Mouse (Mus musculus) intestine, embryonic 14.5 days (tissue): Measurements from ENCODE around the gene Fxyd6. TPM values are rescaled to one million over a fixed set of nuclear protein-coding genes. Genes with fewer than 3 reads are reported as not detected.

Source experiments
- ATAC-seq: fragments of 200-750 bp; cut with Nextera tagmentation; replicated peaks from 2 replicates; pipeline ENCODE4 v1.8.0; 2017; ENCODE audit warnings: low read depth, moderate number of reproducible peaks, moderate TSS enrichment, moderate library complexity; ENCODE audit not compliant: low FRiP score, low TSS enrichment
- DNase-seq: peaks from one replicate; pipeline ENCODE4 v3.0.0-alpha.2; 2018; ENCODE audit warnings: low spot score
- H3K27ac ChIP-seq: fragments of 300-500 bp; sonication (generic); 2 replicates; pipeline ENCODE4 v1.5.1; 2014; ENCODE audit warnings: low read depth, mild to moderate bottlenecking, control low read depth
- H3K27me3 ChIP-seq: fragments of 300-500 bp; sonication (generic); replicated peaks from 2 replicates; pipeline ENCODE4 v1.6.1; 2014; ENCODE audit warnings: low read length, control low read depth; ENCODE audit not compliant: control insufficient read depth, insufficient read depth
- H3K36me3 ChIP-seq: fragments of 300-500 bp; sonication (generic); 2 replicates; pipeline ENCODE4 v1.6.1; 2014; ENCODE audit warnings: low read length, control low read depth; ENCODE audit not compliant: control insufficient read depth, insufficient read depth
- H3K4me1 ChIP-seq: fragments of 300-500 bp; sonication (generic); replicated peaks from 2 replicates; pipeline ENCODE4 v1.6.1; 2014; ENCODE audit warnings: low read length, control low read depth, mixed read lengths; ENCODE audit not compliant: control insufficient read depth, insufficient read depth
- H3K4me2 ChIP-seq: fragments of 300-500 bp; sonication (generic); 2 replicates; pipeline ENCODE4 v1.6.1; 2014; ENCODE audit warnings: low read length
- H3K4me3 ChIP-seq: fragments of 300-500 bp; sonication (generic); 2 replicates; pipeline ENCODE4 v1.5.1; 2014; ENCODE audit warnings: low read depth, low read length, control low read depth, mixed read lengths
- H3K9ac ChIP-seq: fragments of 300-500 bp; sonication (generic); 2 replicates; pipeline ENCODE4 v1.6.1; 2014; ENCODE audit warnings: mild to moderate bottlenecking, low read length
- H3K9me3 ChIP-seq: fragments of 300-500 bp; sonication (generic); 2 replicates; pipeline ENCODE4 v1.6.1; 2016; ENCODE audit warnings: low read length, control low read depth; ENCODE audit not compliant: control insufficient read depth
- WGBS: fragments of 180-500 bp; shearing (Covaris S2); extraction: QIAGEN DNeasy Blood & Tissue Kit; methylation state at CpG from one replicate; pipeline ENCODE4 v1.1.7; 2014; 5-methylcytosine and 5-hydroxymethylcytosine counted together
- polyA plus RNA-seq: library from polyadenylated mRNA; unstranded; fragments of >200 nt; fragmentation: Nextera tagmentation; extraction: Ambion mirVana; gene quantifications from 2 replicates; pipeline ENCODE4 v1.2.1, GENCODE M21; 2014

The Fxyd6 gene
- polyA plus RNA-seq, 1 experiment from 2014 or later, result 67.3 TPM

DNA sequence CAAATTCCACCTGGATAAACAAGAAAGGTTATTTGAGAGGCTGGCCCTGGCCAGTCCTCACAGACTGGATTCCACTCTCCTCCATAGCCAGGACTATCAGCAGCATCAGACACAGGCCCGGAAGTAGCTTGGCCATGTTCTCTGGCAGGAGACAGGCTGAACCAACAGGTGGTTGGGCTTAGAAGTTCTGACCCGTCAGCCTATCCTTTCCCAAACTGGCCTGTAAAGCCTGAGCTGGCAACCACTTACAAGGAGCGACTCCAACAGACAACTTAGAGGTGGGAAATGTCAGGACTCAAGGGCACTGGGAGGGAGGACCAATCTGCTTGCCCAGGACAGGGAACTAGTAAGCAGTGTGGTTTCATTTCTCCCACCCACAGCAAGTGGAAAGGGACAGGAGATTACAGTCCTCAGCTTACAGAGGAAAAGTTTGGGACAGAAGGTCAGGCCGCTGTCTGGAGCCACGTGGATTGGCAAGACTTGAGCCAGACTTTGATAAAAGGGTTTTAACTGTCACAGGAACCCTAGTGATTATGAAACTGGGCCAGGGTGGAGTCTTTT, 1.6 kb upstream of the Fxyd6 start:
- Histone ChIP-seq H3K4me1 (peaks cover 13% of the 10 kb centered on the region), H3K27ac (no peak overlapping the region), H3K9ac (no peak overlapping the region), H3K4me3 (no peak overlapping the region), H3K4me2 (no peak overlapping the region), H3K27me3 (no peaks in the 10 kb centered on the region; the same call in 1 of the 2 replicates), H3K36me3 (no peaks in the 10 kb centered on the region), H3K9me3 (no peaks in the 10 kb centered on the region)
- WGBS, result 49% methylated on average over 5 of the region's 5 CpGs
- DNase-seq (no peak), ATAC-seq (no peak)

GRCm38 (mm10) chr9:45370616-45371336, 791 bp downstream of the Fxyd6 start:
- ATAC-seq, result no peak; the same call in 1 of the 2 replicates
- WGBS, result 7% methylated on average over 25 of the region's 25 CpGs

DNA sequence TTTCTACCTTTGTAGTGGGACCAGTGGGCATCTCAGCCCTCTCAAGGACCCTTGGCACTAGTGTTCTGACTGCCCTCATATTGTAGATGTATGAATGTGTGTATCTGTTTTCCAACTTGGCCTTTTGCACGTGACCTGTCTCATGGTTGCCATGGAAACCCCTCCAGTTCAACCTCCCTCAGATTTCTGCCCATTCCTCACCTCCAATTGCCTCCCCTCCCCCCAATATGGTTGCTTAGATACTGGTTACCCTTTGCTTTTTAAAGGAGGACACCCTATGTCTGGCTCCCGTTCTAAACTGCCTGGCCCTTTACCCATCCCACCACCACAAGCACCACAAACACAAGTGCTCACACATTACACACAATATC, 1.3 kb downstream of the Fxyd6 start:
- 0 out of 2 replicates have a peak, but pooled peaks cover 3% of the 10 kb centered on the region for H3K36me3 ChIP-seq
- H3K27me3 ChIP-seq, result no peaks in the 10 kb centered on the region; the same call in 1 of the 2 replicates
- no peak overlapping the region for H3K27ac ChIP-seq
- H3K9ac ChIP-seq, result peak overlapping the region; percentile 61; the same call in 1 of the 2 replicates
- H3K4me3 ChIP-seq, result peak overlapping the region; percentile 62
- WGBS, result 19% methylated on average over 2 of the region's 2 CpGs
- ATAC-seq, result no peak
- no peaks in the 10 kb centered on the region for H3K9me3 ChIP-seq
- DNase-seq, result no peak
- peaks cover 20% of the 10 kb centered on the region for H3K4me1 ChIP-seq
- H3K4me2 ChIP-seq, result peak overlapping the region; percentile 68

More at GRCm38 (mm10) chr9:45370616-45371336, 791 bp downstream of the Fxyd6 start:
- no peak for DNase-seq
- Histone ChIP-seq H3K9ac (peak overlapping the region; percentile 61), H3K9me3 (no peaks in the 10 kb centered on the region), H3K27me3 (no peaks in the 10 kb centered on the region; the same call in 1 of the 2 replicates), H3K27ac (peak overlapping the region; percentile 66), H3K4me1 (peaks cover 17% of the 10 kb centered on the region), H3K4me3 (peak overlapping the region; percentile 62), H3K36me3 (0 out of 2 replicates have a peak, but pooled peaks cover 1% of the 10 kb centered on the region), H3K4me2 (peak overlapping the region; percentile 68)

- no peak overlapping the region for H3K27ac ChIP-seq
- no peak overlapping the region for H3K9ac ChIP-seq
- H3K4me3 ChIP-seq, result no peak overlapping the region
- 0 out of 2 replicates have a peak, but pooled peaks cover 3% of the 10 kb centered on the region for H3K36me3 ChIP-seq
- H3K9me3 ChIP-seq, result no peaks in the 10 kb centered on the region
- H3K4me2 ChIP-seq, result no peak overlapping the region
- H3K4me1 ChIP-seq, result peaks cover 21% of the 10 kb centered on the region
- ATAC-seq, result no peak
- H3K27me3 ChIP-seq, result no peaks in the 10 kb centered on the region; the same call in 1 of the 2 replicates
- WGBS, result 59% methylated on average over 3 of the region's 3 CpGs
- no peak for DNase-seq
Measured at GRCm38 (mm10) chr9:45373896-45374295, 3.9 kb downstream of the Fxyd6 start.

DNA sequence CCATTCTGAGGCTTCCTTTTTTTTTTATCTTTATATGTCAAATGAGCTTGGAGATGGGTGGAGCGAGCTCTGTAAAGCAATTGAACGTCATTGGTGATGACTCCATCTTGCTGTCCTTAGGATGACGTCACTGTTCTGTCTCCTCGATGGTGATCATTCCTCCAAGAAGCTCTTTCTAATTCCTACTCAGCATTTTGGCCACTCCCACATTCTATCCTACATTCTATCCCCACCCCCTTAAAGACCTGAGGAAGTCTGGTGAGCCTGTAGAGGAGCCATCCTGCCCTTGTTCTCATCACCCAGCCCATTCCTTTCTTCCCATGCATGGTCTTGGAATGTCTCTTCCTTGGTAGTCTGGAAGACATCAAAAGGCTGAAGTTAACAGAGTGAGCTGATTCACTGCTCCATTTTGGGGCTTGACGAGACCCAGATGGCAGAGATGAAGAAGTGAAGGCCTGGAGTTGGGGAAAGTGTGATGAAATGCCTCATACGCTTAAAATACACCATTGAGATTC, 5.1 kb downstream of the Fxyd6 start:
- Histone ChIP-seq H3K4me2 (no peak overlapping the region), H3K27ac (no peak overlapping the region), H3K36me3 (0 out of 2 replicates have a peak, but pooled peaks cover 3% of the 10 kb centered on the region), H3K27me3 (no peaks in the 10 kb centered on the region), H3K9ac (no peak overlapping the region), H3K9me3 (no peaks in the 10 kb centered on the region), H3K4me1 (peaks cover 17% of the 10 kb centered on the region; the same call in 1 of the 2 replicates), H3K4me3 (no peak overlapping the region)
- DNase-seq (no peak), ATAC-seq (peak; percentile 80)
- WGBS, result 68% methylated on average over 6 of the region's 6 CpGs

GRCm38 (mm10) chr9:45376427-45376826, 6.4 kb downstream of the Fxyd6 start:
- no peak overlapping the region for H3K27ac ChIP-seq
- DNase-seq (no peak), ATAC-seq (no peak)
- 0 out of 2 replicates have a peak, but pooled peaks cover 3% of the 10 kb centered on the region for H3K36me3 ChIP-seq
- no peaks in the 10 kb centered on the region for H3K27me3 ChIP-seq
- H3K9me3 ChIP-seq, result no peaks in the 10 kb centered on the region
- H3K4me2 ChIP-seq, result no peak overlapping the region
- H3K4me1 ChIP-seq, result peaks cover 18% of the 10 kb centered on the region
- WGBS, result 69% methylated on average over 4 of the region's 4 CpGs
- H3K4me3 ChIP-seq, result no peak overlapping the region
- no peak overlapping the region for H3K9ac ChIP-seq

DNA sequence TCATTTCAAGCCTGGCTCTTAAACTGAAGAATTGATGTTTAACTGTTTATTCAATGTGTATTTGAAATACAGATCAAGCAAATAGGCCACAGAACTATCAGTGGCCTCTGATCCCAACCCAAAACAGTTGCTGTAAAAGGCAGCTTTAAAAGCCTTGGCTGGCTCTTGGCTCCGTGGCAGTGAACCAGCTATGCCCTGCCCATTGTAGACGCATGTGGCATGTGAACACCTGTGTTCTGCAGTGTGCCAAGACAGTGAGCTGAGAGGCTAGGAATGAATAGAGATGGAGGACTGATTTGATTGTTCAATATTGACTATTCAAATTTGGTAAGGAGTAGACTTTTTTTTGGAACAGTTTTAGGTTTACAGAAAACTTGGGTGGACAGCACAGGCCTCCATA, 6.9 kb downstream of the Fxyd6 start:
- Histone ChIP-seq H3K4me2 (no peak overlapping the region), H3K9ac (no peak overlapping the region), H3K27me3 (no peaks in the 10 kb centered on the region), H3K4me3 (no peak overlapping the region), H3K4me1 (peaks cover 17% of the 10 kb centered on the region), H3K36me3 (0 out of 2 replicates have a peak, but pooled peaks cover 3% of the 10 kb centered on the region), H3K9me3 (no peaks in the 10 kb centered on the region), H3K27ac (no peak overlapping the region)
- DNase-seq, result no peak
- WGBS, result 89% methylated on average over 2 of the region's 2 CpGs
- ATAC-seq, result no peak

GRCm38 (mm10) chr9:45380411-45381251, 10.6 kb downstream of the Fxyd6 start:
- Histone ChIP-seq H3K27me3 (no peaks in the 10 kb centered on the region), H3K4me3 (no peak overlapping the region), H3K9me3 (no peaks in the 10 kb centered on the region), H3K36me3 (0 out of 2 replicates have a peak, but pooled peaks cover 3% of the 10 kb centered on the region), H3K9ac (no peak overlapping the region), H3K27ac (no peak overlapping the region), H3K4me1 (peaks cover 10% of the 10 kb centered on the region), H3K4me2 (no peak overlapping the region)
- ATAC-seq, result no peak
- no peak for DNase-seq
- WGBS, result 55% methylated on average over 10 of the region's 10 CpGs
